Mouse (Mus musculus) forebrain, embryonic 14.5 days (tissue): ENCODE results near the gene Vps36. TPM values are rescaled to one million over a fixed set of nuclear protein-coding genes. Genes with fewer than 3 reads are reported as not detected.

Experiments used
- ATAC-seq: fragments of 200-750 bp; cut with Nextera tagmentation; 2 replicates; pipeline ENCODE4 v1.8.0; 2017; ENCODE audit warnings: mild to moderate bottlenecking, moderate library complexity
- DNase-seq: peaks from one replicate; pipeline ENCODE4 v3.0.0-alpha.2; 2015; ENCODE audit warnings: low spot score
- H3K27ac ChIP-seq: fragments of 300-500 bp; sonication (generic); 2 replicates; pipeline ENCODE4 v1.5.1; 2014; ENCODE audit warnings: low read depth, mild to moderate bottlenecking, control low read depth, low read length, moderate library complexity
- H3K27me3 ChIP-seq: fragments of 300-500 bp; sonication (generic); replicated peaks from 2 replicates; pipeline ENCODE4 v1.6.1; 2014; ENCODE audit warnings: low read length, control low read depth, mixed read lengths; ENCODE audit not compliant: control insufficient read depth, insufficient read depth
- H3K36me3 ChIP-seq: fragments of 300-500 bp; sonication (generic); 2 replicates; pipeline ENCODE4 v1.6.1; 2014; ENCODE audit warnings: low read length, control low read depth; ENCODE audit not compliant: control insufficient read depth, insufficient read depth
- H3K4me1 ChIP-seq: fragments of 300-500 bp; sonication (generic); 2 replicates; pipeline ENCODE4 v1.6.1; 2014; ENCODE audit warnings: antibody characterized with exemption, low read length, control low read depth; ENCODE audit not compliant: control insufficient read depth, insufficient read depth
- H3K4me2 ChIP-seq: fragments of 300-500 bp; sonication (generic); 2 replicates; pipeline ENCODE4 v1.6.1; 2014; ENCODE audit warnings: mild to moderate bottlenecking, control low read depth, low read length
- H3K4me3 ChIP-seq: fragments of 300-500 bp; sonication (generic); 2 replicates; pipeline ENCODE4 v1.5.1; 2014; ENCODE audit warnings: low read depth, low read length, control low read depth
- H3K9ac ChIP-seq: fragments of 300-500 bp; sonication (generic); 2 replicates; pipeline ENCODE4 v1.6.1; 2014; ENCODE audit warnings: mild to moderate bottlenecking, low read length, control low read depth, moderate library complexity
- H3K9me3 ChIP-seq: fragments of 300-500 bp; sonication (generic); replicated peaks from 2 replicates; pipeline ENCODE4 v1.6.1; 2016; ENCODE audit warnings: low read length, control low read depth, mixed read lengths; ENCODE audit not compliant: control insufficient read depth
- WGBS: fragments of 180-500 bp; shearing (Covaris S2); extraction: QIAGEN DNeasy Blood & Tissue Kit; methylation state at CpG from one replicate; pipeline ENCODE4 v1.1.7; 2014; 5-methylcytosine and 5-hydroxymethylcytosine counted together
- polyA plus RNA-seq: library from polyadenylated mRNA; unstranded; fragments of >200 nt; fragmentation: Nextera tagmentation; extraction: Ambion mirVana; gene quantifications from 2 replicates; pipeline ENCODE4 v1.2.1, GENCODE M21; 2014

Vps36 gene
- polyA plus RNA-seq, 1 experiment from 2014 or later, result 29.1 TPM

DNA sequence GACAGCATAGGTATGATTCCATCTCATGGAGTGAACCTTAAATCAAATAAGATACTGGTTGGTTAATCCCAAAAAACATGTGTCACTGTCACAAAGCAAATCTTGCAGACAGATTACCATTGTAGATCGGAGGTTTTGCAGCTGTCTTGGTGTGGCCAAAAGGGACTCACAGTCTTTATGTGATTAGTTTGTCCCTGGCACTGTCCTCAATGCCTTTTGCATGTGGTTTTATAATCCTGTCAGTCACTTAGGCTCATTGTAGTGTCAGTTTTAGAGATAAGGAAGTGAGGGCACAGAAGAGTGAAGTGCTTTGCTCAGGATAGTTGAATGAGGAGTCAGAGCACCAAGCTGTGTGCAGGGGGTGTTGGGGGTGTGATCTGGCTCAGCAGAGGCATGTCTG lies 53.1 kb downstream of the Vps36 start:
- ATAC-seq (no peak), DNase-seq (no peak)
- H3K36me3 ChIP-seq, result 0 out of 2 replicates have a peak, but pooled peaks cover 4% of the 10 kb centered on the region
- H3K9me3 ChIP-seq, result no peaks in the 10 kb centered on the region
- H3K4me1 ChIP-seq, result no peaks in the 10 kb centered on the region
- H3K4me3 ChIP-seq, result no peak overlapping the region
- no peak overlapping the region for H3K4me2 ChIP-seq
- no peaks in the 10 kb centered on the region for H3K27me3 ChIP-seq
- WGBS, result 83% methylated on average over 1 of the region's 1 CpGs
- no peak overlapping the region for H3K27ac ChIP-seq
- no peak overlapping the region for H3K9ac ChIP-seq

DNA sequence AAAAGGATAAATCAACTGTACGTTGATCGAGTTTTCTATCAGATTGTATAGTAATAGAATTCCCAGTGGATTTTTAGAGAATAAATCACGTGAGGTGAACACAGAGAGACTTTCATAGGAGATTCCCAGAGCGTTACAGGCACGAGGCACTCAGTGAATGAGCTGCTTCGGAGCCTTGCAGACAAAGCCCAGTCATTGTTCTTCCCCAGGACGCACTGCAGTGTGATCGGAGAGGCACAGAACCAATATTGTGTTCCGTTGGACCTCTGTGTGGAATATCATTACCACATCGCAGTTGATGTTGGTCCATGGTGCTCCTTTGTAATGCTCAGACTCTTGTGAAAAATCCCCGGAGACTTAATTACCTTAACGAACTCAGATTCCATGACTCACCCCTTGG lies 55.3 kb downstream of the Vps36 start:
- ATAC-seq (no peak), DNase-seq (no peak)
- H3K4me3 ChIP-seq, result no peak overlapping the region
- H3K27ac ChIP-seq, result no peak overlapping the region
- H3K36me3 ChIP-seq, result 0 out of 2 replicates have a peak, but pooled peaks cover 4% of the 10 kb centered on the region
- WGBS, result 36% methylated on average over 12 of the region's 12 CpGs
- H3K4me2 ChIP-seq, result no peak overlapping the region
- H3K27me3 ChIP-seq, result no peaks in the 10 kb centered on the region
- no peaks in the 10 kb centered on the region for H3K9me3 ChIP-seq
- H3K9ac ChIP-seq, result no peak overlapping the region
- H3K4me1 ChIP-seq, result no peaks in the 10 kb centered on the region

DNA sequence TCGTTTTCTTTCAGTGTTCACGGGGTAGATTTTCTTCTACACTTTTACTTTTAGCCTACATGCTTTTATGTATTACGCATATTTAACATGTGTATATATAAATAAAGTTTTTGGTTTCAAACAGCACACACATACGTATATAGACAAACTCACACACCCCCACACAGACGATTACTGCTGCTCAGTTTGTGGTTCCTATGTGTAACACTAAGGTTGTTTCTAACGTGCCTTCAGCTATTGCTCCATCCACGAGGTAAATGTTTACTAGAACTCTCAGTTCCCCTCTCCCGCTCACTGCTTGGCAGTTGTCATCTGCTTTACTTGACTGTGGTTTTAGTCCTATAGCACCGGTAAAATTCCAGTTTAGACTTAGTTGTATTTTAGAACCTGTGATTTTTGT lies 56.5 kb downstream of the Vps36 start:
- Histone ChIP-seq H3K9ac (no peak overlapping the region), H3K4me2 (no peak overlapping the region), H3K4me1 (no peaks in the 10 kb centered on the region), H3K4me3 (no peak overlapping the region), H3K36me3 (no peaks in the 10 kb centered on the region), H3K27ac (no peak overlapping the region), H3K27me3 (no peaks in the 10 kb centered on the region), H3K9me3 (no peaks in the 10 kb centered on the region)
- ATAC-seq (no peak), DNase-seq (no peak)
- 81% methylated on average over 9 of the region's 9 CpGs for WGBS

DNA sequence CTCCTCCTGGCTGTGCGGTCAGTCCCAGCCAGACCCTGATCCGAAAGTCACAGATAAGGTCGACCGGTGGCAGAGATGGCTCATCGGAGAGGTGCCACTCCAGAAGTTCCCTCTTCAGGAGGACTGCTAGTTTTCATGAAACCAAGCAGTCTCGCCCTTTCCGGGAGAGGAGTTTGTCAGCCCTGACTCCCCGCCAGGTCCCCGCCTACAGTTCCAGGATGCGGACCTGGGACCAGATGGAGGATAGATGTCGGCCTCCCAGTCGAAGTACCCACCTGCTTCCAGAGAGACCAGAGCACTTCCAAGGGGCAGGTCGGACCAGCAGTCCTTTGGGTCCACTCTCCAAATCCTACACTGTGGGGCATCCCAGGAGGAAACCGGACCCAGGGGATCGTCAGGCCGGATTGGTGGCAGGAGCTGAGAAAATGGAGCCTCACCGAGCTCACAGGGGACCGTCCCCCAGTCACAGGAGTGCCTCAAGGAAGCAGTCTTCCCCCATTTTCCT lies 66.4 kb downstream of the Vps36 start:
- H3K9ac ChIP-seq, result no peak overlapping the region
- H3K4me3 ChIP-seq, result no peak overlapping the region
- 90% methylated on average over 18 of the region's 18 CpGs for WGBS
- no peak overlapping the region for H3K27ac ChIP-seq
- H3K9me3 ChIP-seq, result no peaks in the 10 kb centered on the region
- no peak overlapping the region for H3K4me2 ChIP-seq
- H3K27me3 ChIP-seq, result no peaks in the 10 kb centered on the region
- H3K36me3 ChIP-seq, result no peaks in the 10 kb centered on the region
- ATAC-seq (no peak), DNase-seq (no peak)
- no peaks in the 10 kb centered on the region for H3K4me1 ChIP-seq

DNA sequence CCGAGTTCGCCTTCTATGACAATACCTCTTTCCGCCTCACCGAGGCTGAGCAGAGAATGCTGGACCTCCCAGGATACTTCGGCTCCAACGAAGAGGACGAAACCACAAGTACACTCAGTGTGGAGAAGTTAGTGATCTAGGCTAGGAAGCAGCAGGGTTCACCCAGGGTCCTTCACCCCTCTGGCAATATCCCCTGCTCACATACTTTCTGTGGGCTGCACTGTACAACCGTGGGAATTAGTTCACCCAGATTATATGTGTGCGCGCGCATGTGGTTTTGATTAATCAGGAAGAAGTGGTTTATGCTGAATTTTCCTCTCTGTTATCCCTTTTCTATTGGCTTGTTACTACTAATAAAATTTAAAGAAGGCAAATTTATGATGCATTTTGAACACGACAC lies 66.9 kb downstream of the Vps36 start:
- Histone ChIP-seq H3K4me3 (no peak overlapping the region), H3K4me1 (no peaks in the 10 kb centered on the region), H3K27ac (no peak overlapping the region), H3K9me3 (no peaks in the 10 kb centered on the region), H3K4me2 (no peak overlapping the region), H3K36me3 (no peaks in the 10 kb centered on the region), H3K9ac (no peak overlapping the region), H3K27me3 (no peaks in the 10 kb centered on the region)
- WGBS, result 73% methylated on average over 12 of the region's 12 CpGs
- ATAC-seq (no peak), DNase-seq (no peak)

DNA sequence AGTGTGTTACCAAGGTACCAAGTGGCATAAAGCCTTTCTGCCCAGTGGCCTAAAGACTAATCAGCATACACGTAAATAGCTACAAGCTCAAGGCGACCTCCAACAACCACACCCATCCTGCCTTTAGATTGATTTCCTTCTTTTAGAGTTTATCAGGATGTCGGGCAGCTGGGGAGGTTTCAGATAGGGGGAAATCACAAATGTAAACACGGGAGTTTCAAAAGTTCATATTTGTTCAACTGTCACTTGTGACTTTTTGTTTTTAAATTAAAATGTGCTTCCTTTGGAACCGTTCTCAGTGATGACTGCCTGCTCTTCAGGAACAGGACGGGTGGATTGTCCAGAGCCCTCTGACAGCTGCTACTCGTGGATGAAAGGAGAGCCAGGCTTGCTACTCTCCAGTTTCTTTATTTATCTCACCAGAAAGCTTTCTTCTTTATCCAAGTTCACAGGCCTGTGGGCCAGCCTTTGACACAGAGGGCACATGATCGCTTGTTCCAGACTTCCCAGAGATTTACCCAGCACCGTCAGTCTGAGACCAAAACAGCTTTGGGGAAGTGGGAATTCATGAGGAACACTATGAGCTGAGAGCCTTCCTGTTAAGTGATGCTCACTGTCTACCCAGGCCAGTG lies 67.6 kb downstream of the Vps36 start:
- 66% methylated on average over 9 of the region's 9 CpGs for WGBS
- H3K9ac ChIP-seq, result no peak overlapping the region
- no peaks in the 10 kb centered on the region for H3K4me1 ChIP-seq

DNA sequence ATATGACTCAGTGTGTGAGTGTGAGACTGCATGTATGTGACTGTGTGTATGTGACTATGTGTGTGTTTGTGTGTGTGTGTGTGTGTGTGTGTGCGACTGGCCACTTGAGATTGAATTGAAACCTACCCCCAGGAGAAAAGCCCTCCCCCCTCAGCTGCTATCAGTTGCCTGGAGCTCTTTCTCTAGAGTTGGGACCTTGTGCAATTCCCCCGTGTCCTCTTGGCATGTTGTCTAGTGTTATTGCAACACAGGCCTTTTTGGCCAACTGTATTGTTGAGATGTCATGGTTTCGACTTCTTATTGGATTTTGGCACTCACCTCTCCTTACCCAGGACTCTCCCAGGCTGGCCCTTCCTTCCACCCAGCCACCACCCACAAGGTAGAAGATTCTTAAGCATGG lies 69.7 kb downstream of the Vps36 start:
- 91% methylated on average over 3 of the region's 3 CpGs for WGBS
- Histone ChIP-seq H3K4me3 (no peak overlapping the region), H3K9me3 (no peaks in the 10 kb centered on the region), H3K36me3 (no peaks in the 10 kb centered on the region), H3K4me2 (no peak overlapping the region), H3K27ac (no peak overlapping the region), H3K4me1 (no peaks in the 10 kb centered on the region), H3K27me3 (no peaks in the 10 kb centered on the region), H3K9ac (no peak overlapping the region)
- DNase-seq (no peak), ATAC-seq (no peak)

More for the DNA sequence above, 67.6 kb downstream of the Vps36 start:
- no peak overlapping the region for H3K27ac ChIP-seq
- no peaks in the 10 kb centered on the region for H3K27me3 ChIP-seq
- no peaks in the 10 kb centered on the region for H3K36me3 ChIP-seq
- DNase-seq, result no peak
- no peak overlapping the region for H3K4me3 ChIP-seq
- no peak for ATAC-seq
- no peaks in the 10 kb centered on the region for H3K9me3 ChIP-seq
- no peak overlapping the region for H3K4me2 ChIP-seq

DNA sequence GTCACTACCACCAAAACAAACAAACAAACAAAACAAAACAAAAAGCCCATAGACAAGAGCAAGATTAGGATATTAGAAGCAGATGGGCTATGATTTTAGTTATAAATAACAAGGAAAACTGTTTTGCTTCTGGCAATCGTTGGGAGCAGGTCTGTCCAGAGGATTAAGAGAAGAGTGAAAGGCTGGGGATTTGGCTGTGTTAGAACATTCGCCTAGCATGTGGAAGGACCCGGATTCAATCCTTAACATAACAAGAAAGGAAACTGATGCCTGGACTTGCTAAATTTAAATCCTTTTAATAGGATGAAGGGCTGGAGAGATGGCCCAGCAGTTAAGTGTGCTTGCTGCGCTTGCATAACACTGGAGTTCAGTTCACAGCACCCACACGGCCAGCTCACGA lies 71.7 kb downstream of the Vps36 start:
- Histone ChIP-seq H3K9ac (no peak overlapping the region), H3K36me3 (no peaks in the 10 kb centered on the region), H3K4me2 (no peak overlapping the region), H3K27me3 (no peaks in the 10 kb centered on the region), H3K4me3 (no peak overlapping the region), H3K9me3 (no peaks in the 10 kb centered on the region), H3K4me1 (no peaks in the 10 kb centered on the region), H3K27ac (no peak overlapping the region)
- ATAC-seq (no peak), DNase-seq (no peak)
- WGBS, result 80% methylated on average over 6 of the region's 6 CpGs

DNA sequence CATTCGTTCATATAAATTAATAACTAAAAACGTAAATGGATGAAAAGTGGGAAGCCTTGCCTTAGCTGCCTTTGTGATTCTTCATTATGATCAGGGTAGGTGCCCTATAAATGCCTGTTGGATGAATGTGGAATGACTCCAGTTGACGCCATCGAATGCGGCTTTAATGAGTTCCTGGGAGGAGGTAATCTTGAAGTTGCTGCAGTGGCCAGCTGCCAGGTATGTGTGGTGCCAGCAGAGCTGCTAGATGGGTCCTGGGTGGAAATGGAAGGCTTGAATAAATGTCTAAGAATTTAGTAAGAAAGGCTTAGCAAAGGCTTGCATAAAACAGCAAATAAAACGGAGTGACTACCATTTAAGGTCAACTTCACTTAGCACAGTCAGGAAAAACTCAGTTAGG lies 72.2 kb downstream of the Vps36 start:
- Histone ChIP-seq H3K36me3 (no peaks in the 10 kb centered on the region), H3K27ac (no peak overlapping the region), H3K27me3 (no peaks in the 10 kb centered on the region), H3K4me2 (no peak overlapping the region), H3K4me1 (no peaks in the 10 kb centered on the region), H3K9ac (no peak overlapping the region), H3K4me3 (no peak overlapping the region), H3K9me3 (no peaks in the 10 kb centered on the region)
- no peak for ATAC-seq
- 72% methylated on average over 6 of the region's 6 CpGs for WGBS
- no peak for DNase-seq
